Mouse (Mus musculus) myocyte (in vitro differentiated cells): ENCODE results near the gene Grk5. TPM values are rescaled to one million over a fixed set of nuclear protein-coding genes. Genes with fewer than 3 reads are reported as not detected.
A peak's percentile ranks its signal among the peaks of the same experiment; 100 is the strongest.
"Not testable (repeated sequence)": the region's sequence is repeated elsewhere in the genome, so short reads cannot be mapped to it uniquely, and the experiment has no call there.

Experiments
- H3K27me3 ChIP-seq: one replicate; pipeline ENCODE4 v1.6.1; 2011; ENCODE audit not compliant: control insufficient read depth, insufficient read depth, insufficient read length
- H3K36me3 ChIP-seq: one replicate; pipeline ENCODE4 v1.6.1; 2011; ENCODE audit not compliant: control insufficient read depth, insufficient read depth
- H3K4me2 ChIP-seq: one replicate; pipeline ENCODE4 v1.6.1; 2011; ENCODE audit warnings: low read depth, control low read depth
- H3K4me3 ChIP-seq: one replicate; pipeline ENCODE4 v1.5.1; 2011; ENCODE audit warnings: mild to moderate bottlenecking, control low read depth, moderate library complexity
- H3K79me2 ChIP-seq: one replicate; pipeline ENCODE4 v1.6.1; 2011; ENCODE audit not compliant: control insufficient read depth, insufficient read depth
- H3ac ChIP-seq: one replicate; pipeline ENCODE4 v1.6.1; 2011; ENCODE audit not compliant: control insufficient read depth, insufficient read length
- CEBPB ChIP-seq: IDR thresholded peaks from 2 replicates; pipeline ENCODE4 v1.6.1; 2011; ENCODE audit warnings: mild to moderate bottlenecking, moderate library complexity; ENCODE audit not compliant: poor library complexity, insufficient read depth, severe bottlenecking
- E2F4 ChIP-seq: IDR thresholded peaks from one replicate; pipeline ENCODE4 v1.6.1; 2011; ENCODE audit warnings: mild to moderate bottlenecking, control low read depth, moderate library complexity; ENCODE audit not compliant: insufficient read depth
- MAX ChIP-seq: IDR thresholded peaks from one replicate; pipeline ENCODE4 v1.6.1; 2011; ENCODE audit warnings: low read depth, mild to moderate bottlenecking, control low read depth
- MYOD1 ChIP-seq, 3 experiments: IDR thresholded peaks; one replicate each; pipeline ENCODE4 v1.6.1; 2011; ENCODE audit warnings: control low read depth in 2 of 3, low read depth in 2 of 3, mild to moderate bottlenecking in 2 of 3, moderate library complexity in 1 of 3; ENCODE audit not compliant: insufficient read length in 2 of 3, control insufficient read depth in 1 of 3
- MYOG ChIP-seq, 3 experiments: IDR thresholded peaks; one replicate each; pipeline ENCODE4 v1.6.1; 2011; ENCODE audit warnings: control low read depth in 2 of 3, low read depth in 2 of 3, mild to moderate bottlenecking in 2 of 3; ENCODE audit not compliant: insufficient read length in 2 of 3, control insufficient read depth in 1 of 3, insufficient read depth in 1 of 3
- POLR2A ChIP-seq: IDR thresholded peaks from one replicate; pipeline ENCODE4 v1.6.1; 2011; ENCODE audit warnings: low read depth, mild to moderate bottlenecking, control low read depth, moderate library complexity; ENCODE audit not compliant: insufficient read length
- POLR2AphosphoS2 ChIP-seq: IDR thresholded peaks from one replicate; pipeline ENCODE4 v1.6.1; 2011; ENCODE audit warnings: low read depth, control low read depth; ENCODE audit not compliant: insufficient read length
- REST ChIP-seq: IDR thresholded peaks from one replicate; pipeline ENCODE4 v1.6.1; 2011; ENCODE audit warnings: mild to moderate bottlenecking, control low read depth, moderate library complexity; ENCODE audit not compliant: insufficient read depth, insufficient read length
- SRF ChIP-seq: IDR thresholded peaks from one replicate; pipeline ENCODE4 v1.6.1; 2011; ENCODE audit warnings: low read depth; ENCODE audit not compliant: control insufficient read depth, insufficient read length
- TCF12 ChIP-seq: IDR thresholded peaks from one replicate; pipeline ENCODE4 v1.6.1; 2011; ENCODE audit warnings: mild to moderate bottlenecking, control low read depth; ENCODE audit not compliant: poor library complexity, insufficient read depth, severe bottlenecking
- TCF3 ChIP-seq: IDR thresholded peaks from one replicate; pipeline ENCODE4 v1.6.1; 2011; ENCODE audit warnings: low read depth, control low read depth; ENCODE audit not compliant: insufficient read length
- USF1 ChIP-seq: IDR thresholded peaks from one replicate; pipeline ENCODE4 v1.6.1; 2011; ENCODE audit warnings: low read depth, mild to moderate bottlenecking, control low read depth, moderate library complexity
- polyA plus RNA-seq: library from polyadenylated mRNA; unstranded; fragments of >200 nt; fragmentation: generic; extraction: Trizol; gene quantifications from one replicate; pipeline ENCODE4 v1.2.1, GENCODE M21; 2012; ENCODE audit warnings: missing spikeins

The Grk5 gene
- 4.0 TPM for polyA plus RNA-seq

GRCm38 (mm10) chr19:60889714-60890315, at the start of gene Grk5:
Gene Grk5, plus strand, starts transcription at chr19:60889749.
- Histone ChIP-seq H3K27me3 (no peaks in the 10 kb centered on the region), H3K79me2 (no peaks in the 10 kb centered on the region), H3K4me2 (peak within 1 kb of the TSS; percentile 96), H3K4me3 (peak within 1 kb of the TSS; percentile 53), H3K36me3 (no peaks in the 10 kb centered on the region), H3ac (peak within 1 kb of the TSS; percentile 61)
- TF ChIP-seq POLR2A (peak; percentile 48), CEBPB (no peak)

GRCm38 (mm10) chr19:60843324-60843723, 46.2 kb upstream of the Grk5 start:
- Histone ChIP-seq H3K79me2 (no peaks in the 10 kb centered on the region), H3K4me2 (no peak overlapping the region), H3K36me3 (peaks cover 6% of the 10 kb centered on the region), H3K4me3 (no peak overlapping the region), H3ac (no peak overlapping the region), H3K27me3 (no peaks in the 10 kb centered on the region)
- TF ChIP-seq TCF3 (no peak), E2F4 (no peak), MYOD1 (IDR thresholded peaks at IDR 0.05; ENCODE audit: control insufficient read depth in 1 of 3, insufficient read length in 2 of 3, low read depth in 2 of 3) (no peak), CEBPB (no peak), POLR2A (no peak), USF1 (no peak), MAX (no peak), POLR2AphosphoS2 (no peak), SRF (no peak), REST (no peak), TCF12 (no peak)

DNA sequence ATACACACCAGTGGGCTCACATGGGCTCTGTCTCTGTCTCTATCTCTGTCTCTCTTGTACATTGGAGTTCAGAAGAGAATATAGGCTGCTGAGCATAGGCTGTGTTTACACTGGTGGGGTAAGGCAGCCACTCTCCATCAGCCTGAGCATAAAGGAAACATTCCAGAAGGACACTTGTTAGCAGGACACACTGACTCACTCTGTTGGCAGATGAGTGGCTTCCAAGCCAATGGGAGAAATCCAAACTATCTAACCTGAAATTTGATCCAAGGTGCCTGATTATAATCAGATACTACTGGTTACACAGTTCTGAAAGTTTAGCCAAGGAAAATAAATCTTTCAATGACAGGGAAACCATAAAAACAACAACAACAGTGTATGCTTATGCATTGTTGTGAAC, 43.8 kb upstream of the Grk5 start:
- no peak for TF ChIP-seq TCF3
- TF ChIP-seq TCF12, result no peak
- no peak for TF ChIP-seq POLR2AphosphoS2
- no peak for TF ChIP-seq MYOG (IDR thresholded peaks at IDR 0.05; ENCODE audit: control insufficient read depth in 1 of 3, insufficient read depth in 1 of 3, insufficient read length in 2 of 3, low read depth in 2 of 3)
- no peak for TF ChIP-seq MYOD1 (IDR thresholded peaks at IDR 0.05; ENCODE audit: control insufficient read depth in 1 of 3, insufficient read length in 2 of 3, low read depth in 2 of 3)
- no peak for TF ChIP-seq SRF
- no peak for TF ChIP-seq MAX
- no peak for TF ChIP-seq USF1
- TF ChIP-seq POLR2A, result no peak
- no peak for TF ChIP-seq REST
- no peak for TF ChIP-seq CEBPB

GRCm38 (mm10) chr19:60860868-60861700, 28.5 kb upstream of the Grk5 start, which contains the start of gene Sfxn4:
Gene Sfxn4, minus strand, starts transcription at chr19:60861479.
- H3K27me3 ChIP-seq, result no peaks in the 10 kb centered on the region
- no peaks in the 10 kb centered on the region for H3K79me2 ChIP-seq
- H3K36me3 ChIP-seq, result peaks cover 16% of the 10 kb centered on the region
- H3ac ChIP-seq, result peak within 1 kb of the TSS; percentile 44
- peak within 1 kb of the TSS; percentile 75 for H3K4me2 ChIP-seq
- H3K4me3 ChIP-seq, result peak within 1 kb of the TSS; percentile 26
- TF ChIP-seq REST (peak; percentile 10), TCF3 (no peak), POLR2A (peak; percentile 58)

More for the DNA sequence above, 43.8 kb upstream of the Grk5 start:
- Histone ChIP-seq H3K79me2 (no peaks in the 10 kb centered on the region), H3K36me3 (peaks cover 6% of the 10 kb centered on the region), H3K4me2 (no peak overlapping the region), H3ac (no peak overlapping the region), H3K27me3 (no peaks in the 10 kb centered on the region), H3K4me3 (no peak overlapping the region)

GRCm38 (mm10) chr19:60866169-60866568, 23.4 kb upstream of the Grk5 start:
- H3K79me2 ChIP-seq, H3K4me2 ChIP-seq, H3K4me3 ChIP-seq, H3K27me3 ChIP-seq, H3ac ChIP-seq: not testable (repeated sequence)
- H3K36me3 ChIP-seq, result peaks cover 38% of the 10 kb centered on the region
